Mouse (Mus musculus): ENCODE measurements around the gene Cabp2.

GRCm38 (mm10) chr19:4119716-4120487, 38.5 kb downstream of the Cabp2 start:
- no peak for TF ChIP-seq CTCF (IDR thresholded peaks at IDR 0.05; ENCODE audit: low read depth, low read length)
- no peak for TF ChIP-seq POLR2A (IDR thresholded peaks at IDR 0.05; ENCODE audit: extremely low read depth, insufficient read depth, low read length)

Data from liver, adult 2 months (tissue).